Mouse (Mus musculus) brown adipose tissue, adult 24 weeks (tissue): ENCODE data around the gene Slc39a9. TPM values are rescaled to one million over a fixed set of nuclear protein-coding genes. Genes with fewer than 3 reads are reported as not detected.

Experiments used
- H3K27ac ChIP-seq: fragments of 200-500 bp; replicated peaks from 2 replicates; pipeline ENCODE4 v1.5.1; 2012; ENCODE audit warnings: low read depth, mild to moderate bottlenecking, low read length
- H3K4me1 ChIP-seq: fragments of 200-500 bp; 2 replicates; pipeline ENCODE4 v1.6.1; 2012; ENCODE audit warnings: low read length, mixed read lengths; ENCODE audit not compliant: control insufficient read depth, insufficient read depth, insufficient read length
- H3K4me3 ChIP-seq: fragments of 200-500 bp; 2 replicates; pipeline ENCODE4 v1.5.1; 2012; ENCODE audit warnings: low read depth, mild to moderate bottlenecking, low read length, moderate library complexity; ENCODE audit not compliant: insufficient read depth
- polyA plus RNA-seq: library from polyadenylated mRNA; stranded (reverse); fragments of >200 nt; gene quantifications from 2 replicates; pipeline ENCODE4 v1.2.4, GENCODE M21; 2012; ENCODE audit not compliant: missing spikeins, insufficient read depth, insufficient read length

Slc39a9 gene
- 16.8 and 20.8 TPM in 2 replicates for polyA plus RNA-seq

GRCm38 (mm10) chr12:80643693-80644505, at the start of gene Slc39a9, which contains the start of gene Erh:
Gene Slc39a9 (plus strand): TSS chr12:80643883.
Gene Erh (minus strand): TSS chr12:80644341.
- Histone ChIP-seq H3K27ac (peak within 1 kb of the TSS; percentile 92), H3K4me3 (peak within 1 kb of the TSS; percentile 96), H3K4me1 (peaks cover 13% of the 10 kb centered on the region)

GRCm38 (mm10) chr12:80594141-80594540, 49.5 kb upstream of the Slc39a9 start:
- H3K4me3 ChIP-seq: no peak overlapping the region
- H3K4me1 ChIP-seq: no peaks in the 10 kb centered on the region
- no peak overlapping the region for H3K27ac ChIP-seq

- no peak overlapping the region for H3K4me3 ChIP-seq
- H3K4me1 ChIP-seq: no peaks in the 10 kb centered on the region
- no peak overlapping the region for H3K27ac ChIP-seq
Observed at GRCm38 (mm10) chr12:80594781-80595180, 48.9 kb upstream of the Slc39a9 start.

GRCm38 (mm10) chr12:80595566-80595965, 48.1 kb upstream of the Slc39a9 start:
- no peaks in the 10 kb centered on the region for H3K4me1 ChIP-seq
- H3K4me3 ChIP-seq: no peak overlapping the region
- H3K27ac ChIP-seq: no peak overlapping the region

GRCm38 (mm10) chr12:80595968-80596367, 47.7 kb upstream of the Slc39a9 start:
- H3K27ac ChIP-seq: no peak overlapping the region
- H3K4me1 ChIP-seq: no peaks in the 10 kb centered on the region
- H3K4me3 ChIP-seq: no peak overlapping the region

- Histone ChIP-seq H3K4me3 (no peak overlapping the region), H3K27ac (no peak overlapping the region), H3K4me1 (no peaks in the 10 kb centered on the region)
Observed at GRCm38 (mm10) chr12:80598236-80598635, 45.4 kb upstream of the Slc39a9 start.

GRCm38 (mm10) chr12:80598756-80599155, 44.9 kb upstream of the Slc39a9 start:
- no peaks in the 10 kb centered on the region for H3K4me1 ChIP-seq
- no peak overlapping the region for H3K27ac ChIP-seq
- no peak overlapping the region for H3K4me3 ChIP-seq

GRCm38 (mm10) chr12:80601597-80602269, 42.0 kb upstream of the Slc39a9 start:
- H3K4me1 ChIP-seq: no peaks in the 10 kb centered on the region
- no peak overlapping the region for H3K27ac ChIP-seq
- H3K4me3 ChIP-seq: no peak overlapping the region

- Histone ChIP-seq H3K27ac (no peak overlapping the region), H3K4me1 (no peaks in the 10 kb centered on the region), H3K4me3 (no peak overlapping the region)
Observed at GRCm38 (mm10) chr12:80602432-80602831, 41.3 kb upstream of the Slc39a9 start.

- Histone ChIP-seq H3K27ac (no peak overlapping the region), H3K4me3 (no peak overlapping the region), H3K4me1 (no peaks in the 10 kb centered on the region)
Observed at GRCm38 (mm10) chr12:80603566-80603965, 40.1 kb upstream of the Slc39a9 start.

- Histone ChIP-seq H3K27ac (no peak overlapping the region), H3K4me3 (no peak overlapping the region), H3K4me1 (no peaks in the 10 kb centered on the region)
Observed at GRCm38 (mm10) chr12:80604218-80604617, 39.5 kb upstream of the Slc39a9 start.

- Histone ChIP-seq H3K27ac (no peak overlapping the region), H3K4me3 (no peak overlapping the region), H3K4me1 (no peaks in the 10 kb centered on the region)
Observed at GRCm38 (mm10) chr12:80608576-80608975, 35.1 kb upstream of the Slc39a9 start.

- Histone ChIP-seq H3K27ac (no peak overlapping the region), H3K4me1 (no peaks in the 10 kb centered on the region), H3K4me3 (no peak overlapping the region)
Observed at GRCm38 (mm10) chr12:80609928-80610327, 33.8 kb upstream of the Slc39a9 start.

GRCm38 (mm10) chr12:80612113-80612791, 31.4 kb upstream of the Slc39a9 start:
- no peaks in the 10 kb centered on the region for H3K4me1 ChIP-seq
- H3K4me3 ChIP-seq: no peak overlapping the region

More at GRCm38 (mm10) chr12:80612113-80612791, 31.4 kb upstream of the Slc39a9 start:
- no peak overlapping the region for H3K27ac ChIP-seq
